Mouse (Mus musculus): ENCODE measurements around the gene Mmp3.
"Not testable (repeated sequence)": the region's sequence is repeated elsewhere in the genome, so short reads cannot be mapped to it uniquely, and the experiment has no call there.

Mmp3 gene

DNA sequence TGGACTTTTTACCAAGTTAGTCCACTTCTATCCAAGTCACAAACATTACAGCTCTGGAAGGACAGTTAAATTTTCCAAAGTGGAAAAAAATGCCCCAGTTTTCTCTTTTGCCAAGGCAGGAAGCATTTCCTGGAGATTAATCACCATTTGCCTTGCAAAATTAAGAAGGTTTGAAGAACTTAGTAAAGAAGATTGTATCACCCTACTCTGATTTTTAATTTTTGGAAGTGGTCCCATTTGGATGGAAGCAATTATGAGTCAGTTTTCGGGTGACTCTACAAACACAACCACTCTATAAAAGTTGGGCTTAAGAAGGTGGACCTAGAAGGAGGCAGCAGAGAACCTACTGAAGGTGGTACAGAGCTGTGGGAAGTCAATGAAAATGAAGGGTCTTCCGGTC lies at the start of gene Mmp3:
Gene Mmp3 (plus strand): TSS at position 301 of the 400 bp plus-strand sequence.
- DNase-seq (ENCODE audit: low read depth, low spot score), result no peak

DNA sequence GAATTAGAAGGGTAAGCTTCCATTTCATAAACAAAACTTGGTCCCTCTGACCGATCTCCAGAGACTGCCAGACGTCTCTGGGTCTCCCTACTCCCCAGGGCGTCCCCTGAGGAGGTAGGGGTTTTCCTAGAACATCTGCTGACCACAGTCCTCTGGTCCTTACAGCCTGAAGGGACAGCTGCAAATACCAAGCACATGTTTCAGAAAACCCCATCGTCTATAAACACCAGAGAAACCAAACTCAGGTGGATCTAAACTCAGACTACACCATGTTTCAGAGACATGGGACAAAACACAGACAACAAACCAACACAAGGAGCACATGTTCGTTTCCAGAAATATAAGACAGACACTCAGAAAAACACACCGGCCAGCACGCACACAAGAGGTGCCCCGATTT lies 49.1 kb upstream of the Mmp3 start:
- not testable (repeated sequence) for DNase-seq (ENCODE audit: low read depth, low spot score)

DNA sequence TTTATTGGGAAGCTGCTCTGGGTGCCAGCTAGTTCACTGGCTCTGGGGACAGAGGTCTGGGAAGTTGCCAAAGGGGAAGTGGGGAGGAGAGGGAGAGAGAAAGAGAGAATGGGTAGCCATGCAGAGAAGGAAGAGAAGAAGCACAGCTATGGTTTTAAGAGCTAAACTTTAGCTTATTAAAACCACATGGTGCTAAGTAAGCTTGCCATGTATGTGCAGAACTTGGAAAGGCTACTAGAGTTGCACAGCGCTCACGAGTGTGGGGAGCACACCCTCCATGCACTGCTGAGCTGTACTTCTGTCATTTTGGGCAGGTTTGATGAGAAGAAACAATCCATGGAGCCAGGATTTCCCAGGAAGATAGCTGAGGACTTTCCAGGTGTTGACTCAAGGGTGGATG lies 7.7 kb downstream of the Mmp3 start:
- DNase-seq (ENCODE audit: low read depth, low spot score), result no peak

GRCm38 (mm10) chr9:7470262-7470661 lies 24.6 kb downstream of the Mmp3 start:
- DNase-seq (ENCODE audit: low read depth, low spot score), result no peak

GRCm38 (mm10) chr9:7483684-7484394 lies 38.2 kb downstream of the Mmp3 start:
- DNase-seq (ENCODE audit: low read depth, low spot score), result no peak

GRCm38 (mm10) chr9:7501138-7501537 lies 55.5 kb downstream of the Mmp3 start:
- no peak for DNase-seq (ENCODE audit: low read depth, low spot score)

DNA sequence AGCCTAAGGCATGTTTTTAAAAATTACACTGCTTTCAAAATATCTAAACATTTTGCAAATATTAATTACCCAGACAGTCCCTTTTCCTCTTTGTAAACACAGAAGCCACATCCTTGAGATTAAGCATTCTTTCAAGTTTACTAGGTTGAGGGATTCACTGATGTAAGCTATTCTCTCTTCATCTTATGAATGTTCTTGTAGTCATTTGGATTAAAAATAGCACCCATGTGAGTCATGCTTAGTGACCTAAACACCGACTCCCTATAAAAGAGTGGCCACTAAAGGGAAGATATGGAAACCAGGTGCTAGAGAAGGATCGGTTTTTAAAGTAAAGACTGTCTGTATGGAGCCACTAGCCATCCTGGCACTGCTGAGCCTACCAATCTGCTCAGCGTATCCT lies 56.4 kb downstream of the Mmp3 start, which contains the start of gene Mmp10:
Gene Mmp10 (plus strand): TSS at position 302 of the 400 bp plus-strand sequence.
- DNase-seq (ENCODE audit: low read depth, low spot score), result no peak

All from A20 (cell line).